Mouse (Mus musculus) lung, postnatal 0 days (tissue): ENCODE data around the gene Slfn3. TPM values are rescaled to one million over a fixed set of nuclear protein-coding genes. Genes with fewer than 3 reads are reported as not detected.
"Not testable (repeated sequence)": the region's sequence is repeated elsewhere in the genome, so short reads cannot be mapped to it uniquely, and the experiment has no call there.

ENCODE experiments used
- ATAC-seq: fragments of 200-750 bp; cut with Nextera tagmentation; 2 replicates; pipeline ENCODE4 v1.8.0; 2017; ENCODE audit warnings: moderate library complexity
- DNase-seq: peaks from one replicate; pipeline ENCODE4 v3.0.0-alpha.2; 2016; ENCODE audit warnings: low spot score
- H3K27ac ChIP-seq: fragments of 300-500 bp; sonication (generic); 2 replicates; pipeline ENCODE4 v1.5.1; 2014; ENCODE audit warnings: antibody characterized with exemption, mild to moderate bottlenecking, low read length, mixed read lengths
- H3K27me3 ChIP-seq: fragments of 300-500 bp; sonication (generic); replicated peaks from 2 replicates; pipeline ENCODE4 v1.6.1; 2014; ENCODE audit warnings: low read length, mixed read lengths; ENCODE audit not compliant: insufficient read depth
- H3K36me3 ChIP-seq: fragments of 300-500 bp; sonication (generic); 2 replicates; pipeline ENCODE4 v1.6.1; 2014; ENCODE audit warnings: low read length, mixed read lengths; ENCODE audit not compliant: insufficient read depth
- H3K4me1 ChIP-seq: fragments of 300-500 bp; sonication (generic); 2 replicates; pipeline ENCODE4 v1.6.1; 2014; ENCODE audit warnings: antibody characterized with exemption, low read depth, low read length, mixed read lengths; ENCODE audit not compliant: insufficient read depth
- H3K4me2 ChIP-seq: fragments of 300-500 bp; sonication (generic); replicated peaks from 2 replicates; pipeline ENCODE4 v1.6.1; 2014; ENCODE audit warnings: low read depth, mild to moderate bottlenecking, low read length, moderate library complexity, mixed read lengths
- H3K4me3 ChIP-seq: fragments of 300-500 bp; sonication (generic); 2 replicates; pipeline ENCODE4 v1.5.1; 2014; ENCODE audit warnings: low read depth, low read length
- H3K9ac ChIP-seq: fragments of 300-500 bp; sonication (generic); replicated peaks from 2 replicates; pipeline ENCODE4 v1.6.1; 2014; ENCODE audit warnings: low read depth, mild to moderate bottlenecking
- H3K9me3 ChIP-seq: fragments of 300-500 bp; sonication (generic); 2 replicates; pipeline ENCODE4 v1.6.1; 2016; ENCODE audit warnings: low read length, mixed read lengths
- CTCF ChIP-seq: IDR thresholded peaks from 2 replicates; pipeline ENCODE4 v1.5.1; 2016; ENCODE audit warnings: antibody characterized with exemption, mild to moderate bottlenecking
- EP300 ChIP-seq: IDR thresholded peaks from 2 replicates; pipeline ENCODE4 v1.6.1; 2016; ENCODE audit warnings: antibody characterized with exemption, mild to moderate bottlenecking, control low read depth
- WGBS: fragments of 180-500 bp; shearing (Covaris S2); extraction: QIAGEN DNeasy Blood & Tissue Kit; methylation state at CpG from one replicate; pipeline ENCODE4 v1.1.7; 2014; 5-methylcytosine and 5-hydroxymethylcytosine counted together
- polyA plus RNA-seq: library from polyadenylated mRNA; unstranded; fragments of >200 nt; fragmentation: Nextera tagmentation; extraction: Ambion mirVana; gene quantifications from 2 replicates; pipeline ENCODE4 v1.2.1, GENCODE M21; 2015

The Slfn3 gene
- polyA plus RNA-seq, 1 experiment from 2014 or later, result 1.5 TPM

DNA sequence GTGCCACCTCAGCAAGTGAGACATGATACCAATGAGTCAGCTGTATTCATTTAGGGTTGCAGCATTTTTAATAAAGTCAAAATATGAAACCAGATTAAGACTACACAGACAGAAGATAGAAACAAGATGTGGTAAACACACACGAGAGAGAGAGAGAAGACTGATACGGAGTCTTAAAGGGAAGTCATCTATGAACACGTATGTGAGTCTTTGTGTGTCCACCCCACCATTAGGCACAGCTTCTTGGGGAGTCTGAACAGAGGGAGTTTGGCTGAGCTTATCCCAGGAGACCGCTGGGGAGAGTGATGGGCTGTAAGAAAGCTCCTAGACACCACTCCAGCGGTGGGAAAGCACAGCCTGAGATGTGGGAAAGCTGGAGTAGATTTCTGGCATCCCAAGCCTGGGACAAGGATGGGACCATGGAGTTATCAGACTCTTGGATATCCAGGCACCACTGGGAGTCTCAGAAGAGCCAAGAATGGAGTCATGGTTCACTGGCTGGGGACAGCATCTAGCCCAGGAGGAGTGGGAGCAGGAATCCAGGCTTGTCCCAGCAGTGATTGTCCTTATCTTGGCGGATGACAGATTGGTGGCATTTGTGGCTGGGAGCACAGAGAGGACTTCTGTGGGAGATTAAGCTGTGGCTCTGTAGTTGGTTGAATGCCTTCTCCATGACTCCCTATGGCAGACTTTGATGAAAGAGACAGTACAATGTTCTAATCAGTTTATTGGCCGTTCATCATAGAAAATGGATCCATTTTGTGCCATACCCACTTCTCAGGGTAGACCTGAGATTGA is 37.0 kb downstream of the Slfn3 start:
- no peak overlapping the region for H3K27ac ChIP-seq
- no peaks in the 10 kb centered on the region for H3K9me3 ChIP-seq
- DNase-seq, result no peak
- H3K9ac ChIP-seq, result no peak overlapping the region
- no peaks in the 10 kb centered on the region for H3K4me1 ChIP-seq
- no peak overlapping the region for H3K4me3 ChIP-seq
- no peak for TF ChIP-seq EP300
- no peak for TF ChIP-seq CTCF
- H3K27me3 ChIP-seq, result no peaks in the 10 kb centered on the region
- 73% methylated on average over 7 of the region's 7 CpGs for WGBS
- no peak overlapping the region for H3K4me2 ChIP-seq
- no peaks in the 10 kb centered on the region for H3K36me3 ChIP-seq
- ATAC-seq, result no peak

DNA sequence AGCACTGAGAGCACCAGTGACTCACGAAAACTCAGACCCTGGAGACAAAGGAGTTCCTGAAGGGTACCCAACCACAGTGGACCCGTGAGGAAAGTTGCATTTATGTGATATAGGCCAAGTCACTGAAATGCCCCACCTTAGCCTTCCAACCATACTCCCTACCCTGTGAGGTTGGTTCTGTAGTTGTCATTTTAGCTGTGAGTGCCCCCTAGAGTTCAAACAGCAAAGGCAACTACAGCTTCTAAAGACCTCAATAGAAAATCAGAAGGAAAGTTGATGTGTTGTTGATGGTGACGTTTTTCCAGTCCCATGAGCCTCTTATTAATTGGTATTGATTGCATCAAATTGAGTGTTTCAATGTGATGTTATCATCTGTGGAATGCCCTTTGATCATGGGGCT is 39.8 kb downstream of the Slfn3 start:
- Histone ChIP-seq H3K27ac (no peak overlapping the region), H3K4me3 (no peak overlapping the region), H3K36me3 (no peaks in the 10 kb centered on the region), H3K4me1 (no peaks in the 10 kb centered on the region), H3K4me2 (no peak overlapping the region), H3K9ac (no peak overlapping the region), H3K9me3 (no peaks in the 10 kb centered on the region), H3K27me3 (no peaks in the 10 kb centered on the region)
- ATAC-seq, result no peak
- WGBS, result 58% methylated on average over 3 of the region's 3 CpGs
- TF ChIP-seq EP300 (no peak), CTCF (peak; percentile 59)
- DNase-seq, result peak; percentile 41

DNA sequence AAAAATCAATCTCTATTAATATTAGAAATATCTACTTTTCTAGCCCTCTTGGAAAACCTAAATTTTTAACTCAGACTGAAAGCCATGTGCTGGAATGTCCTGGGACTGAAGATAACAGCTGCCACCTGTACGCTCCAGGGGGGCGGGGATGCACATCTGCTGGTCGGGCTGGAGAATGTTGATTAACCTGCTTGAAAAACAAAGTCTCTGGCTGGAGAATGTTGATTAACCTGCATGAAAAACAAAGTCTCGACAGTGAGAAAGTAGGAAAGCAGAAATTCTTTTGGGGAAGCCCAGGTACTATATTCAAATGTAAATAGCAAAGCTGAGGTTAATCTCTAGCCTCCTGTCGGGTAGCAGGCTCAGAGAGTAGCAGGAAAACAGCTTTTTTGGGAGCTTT is 42.5 kb downstream of the Slfn3 start:
- not testable (repeated sequence) for H3K4me1 ChIP-seq, H3K4me3 ChIP-seq, DNase-seq, H3K27ac ChIP-seq, H3K27me3 ChIP-seq, H3K9ac ChIP-seq, H3K4me2 ChIP-seq, H3K36me3 ChIP-seq, H3K9me3 ChIP-seq, ATAC-seq
- WGBS, result 32% methylated on average over 5 of the region's 5 CpGs

DNA sequence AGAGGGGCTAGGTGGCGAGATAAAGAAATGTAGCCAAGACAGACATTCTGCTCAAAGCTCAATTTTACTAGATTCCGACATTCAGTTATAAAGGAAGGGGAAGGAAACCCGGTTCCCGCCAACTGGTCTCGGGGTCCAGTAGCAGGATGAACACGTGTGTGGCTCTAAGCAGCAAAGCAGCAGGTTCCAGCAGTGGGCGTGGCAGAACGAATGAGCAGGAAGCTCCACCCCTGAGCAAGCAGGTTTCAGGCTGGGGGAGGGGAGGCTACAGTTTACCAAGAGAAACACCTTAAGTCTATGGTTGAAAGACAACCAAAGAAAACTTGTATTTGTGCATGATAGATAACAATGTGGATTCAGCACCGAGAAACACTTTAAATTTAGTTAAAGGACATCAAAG is 46.3 kb downstream of the Slfn3 start:
- not testable (repeated sequence) for ATAC-seq, H3K4me3 ChIP-seq, DNase-seq, H3K27me3 ChIP-seq, H3K9me3 ChIP-seq, H3K27ac ChIP-seq, H3K4me2 ChIP-seq, H3K4me1 ChIP-seq, H3K9ac ChIP-seq, H3K36me3 ChIP-seq
- WGBS, result 72% methylated on average over 9 of the region's 9 CpGs

DNA sequence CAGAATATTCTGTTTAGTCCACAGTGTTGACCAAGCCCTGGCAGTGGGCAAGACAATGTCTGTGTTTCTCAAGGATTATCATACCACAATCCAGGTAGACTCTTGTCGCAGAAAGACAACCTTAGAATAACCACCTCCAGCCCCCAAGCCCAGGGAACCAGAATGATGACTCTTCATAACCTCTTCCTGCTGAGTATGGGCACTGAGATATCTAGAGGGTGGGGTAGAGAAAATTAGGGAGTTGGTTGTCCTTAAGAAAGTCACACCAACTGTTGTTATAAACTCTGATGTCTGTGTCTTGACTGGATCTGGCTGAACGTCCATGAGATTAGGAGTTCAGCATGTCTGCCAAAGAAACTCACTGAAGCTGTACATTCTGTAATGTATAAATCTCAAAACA is 47.3 kb downstream of the Slfn3 start:
- 89% methylated on average over 2 of the region's 2 CpGs for WGBS
- Histone ChIP-seq H3K36me3 (no peaks in the 10 kb centered on the region), H3K4me2 (no peak overlapping the region), H3K9me3 (no peaks in the 10 kb centered on the region), H3K27me3 (no peaks in the 10 kb centered on the region), H3K9ac (no peak overlapping the region), H3K4me1 (no peaks in the 10 kb centered on the region), H3K4me3 (no peak overlapping the region), H3K27ac (no peak overlapping the region)
- ATAC-seq, result no peak
- TF ChIP-seq EP300, result no peak
- no peak for TF ChIP-seq CTCF
- DNase-seq, result no peak

DNA sequence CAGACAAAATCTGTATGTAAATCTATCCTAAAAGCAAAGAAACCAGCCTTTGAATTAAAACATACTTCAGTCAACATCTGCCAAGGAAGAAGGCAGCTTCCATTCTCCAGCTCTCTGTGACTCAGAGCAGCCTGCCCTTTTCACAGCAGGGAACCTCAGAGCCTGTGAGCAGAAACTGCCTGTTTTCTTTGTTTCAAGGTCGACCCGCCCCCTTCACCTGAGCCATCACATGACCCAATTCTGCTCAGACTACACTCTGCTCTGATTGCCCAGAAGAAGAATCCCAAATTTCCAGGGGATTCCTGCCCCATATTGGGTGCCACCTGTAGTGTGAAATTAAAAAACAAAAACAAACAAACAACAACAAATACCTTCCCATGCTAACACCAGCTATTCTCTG is 48.7 kb downstream of the Slfn3 start:
- 16% methylated on average over 2 of the region's 2 CpGs for WGBS
- H3K9me3 ChIP-seq, result no peaks in the 10 kb centered on the region
- ATAC-seq (no peak), DNase-seq (no peak)
- H3K4me3 ChIP-seq, result no peak overlapping the region
- H3K9ac ChIP-seq, result no peak overlapping the region
- H3K36me3 ChIP-seq, result no peaks in the 10 kb centered on the region
- no peaks in the 10 kb centered on the region for H3K27me3 ChIP-seq
- no peak overlapping the region for H3K4me2 ChIP-seq
- H3K27ac ChIP-seq, result no peak overlapping the region
- no peaks in the 10 kb centered on the region for H3K4me1 ChIP-seq
- TF ChIP-seq EP300 (no peak), CTCF (no peak)

DNA sequence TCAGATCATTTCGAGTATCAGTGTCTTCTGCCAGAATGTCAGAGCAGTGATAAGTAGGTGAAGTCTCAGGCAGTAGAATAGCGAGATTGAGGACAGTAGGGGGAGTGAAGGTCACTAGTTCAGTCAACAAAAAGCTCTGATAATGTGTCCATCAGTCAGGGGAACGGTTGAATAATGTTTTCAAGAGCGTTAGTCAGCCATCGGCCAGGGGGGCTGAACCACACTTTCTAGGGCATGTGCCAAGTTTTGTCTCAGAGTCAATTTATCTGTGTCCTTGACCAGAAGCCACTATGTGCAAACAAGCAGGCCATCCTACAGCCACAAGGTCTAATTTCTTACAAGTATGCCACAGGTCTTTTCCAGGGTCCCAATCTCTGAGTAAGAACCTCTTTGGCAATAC is 66.1 kb downstream of the Slfn3 start:
- WGBS, result 36% methylated on average over 5 of the region's 5 CpGs
- H3K9ac ChIP-seq, H3K36me3 ChIP-seq, H3K4me2 ChIP-seq, H3K4me3 ChIP-seq, ATAC-seq, H3K27ac ChIP-seq, H3K4me1 ChIP-seq, DNase-seq, H3K9me3 ChIP-seq, H3K27me3 ChIP-seq: not testable (repeated sequence)
